Mouse (Mus musculus) megakaryocyte, adult 5-6 weeks (primary cell): Measurements from ENCODE around the gene Ecsit. TPM values are rescaled to one million over a fixed set of nuclear protein-coding genes. Genes with fewer than 3 reads are reported as not detected.

ENCODE experiments used
- ATAC-seq: 2 replicates; pipeline ENCODE4 v1.8.0; 2016; ENCODE audit warnings: mild to moderate bottlenecking, inconsistent platforms; ENCODE audit not compliant: poor library complexity, severe bottlenecking
- total RNA-seq, 2 experiments: library from RNA; stranded (forward) in 1 of 2; stranded (reverse) in 1 of 2; fragments of 153-499, 151-499 nt in 1 of 2; fragments of 221-1000, 200-1000 nt in 1 of 2; gene quantifications; 2 replicates each; pipeline versions ENCODE4 v1.2.3 to v1.2.4; 2015 to 2017

Ecsit gene
- total RNA-seq, 2 experiments from 2014 or later, result 5.0 to 10.8 TPM

GRCm38 (mm10) chr9:22053657-22054056 lies 31.6 kb downstream of the Ecsit start:
- no peak for ATAC-seq

DNA sequence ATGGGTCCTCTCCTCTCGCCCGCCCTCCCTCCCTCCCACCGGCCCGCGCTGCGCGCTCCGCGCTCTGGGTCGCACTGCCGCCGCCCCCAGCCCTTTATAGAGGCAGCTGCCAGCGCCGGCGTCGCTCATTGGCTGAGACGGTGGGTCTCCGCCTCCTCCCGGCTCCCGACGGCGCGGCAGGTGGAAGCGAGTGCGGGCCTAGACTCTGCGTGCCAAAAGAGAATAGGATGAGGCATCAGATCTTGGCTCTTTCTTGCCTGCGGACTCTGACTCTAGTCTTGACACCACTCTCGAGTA lies 33.3 kb downstream of the Ecsit start, which contains the start of gene Elavl3:
Elavl3 (minus strand) TSS at position 66 of the 297 bp plus-strand sequence.
- ATAC-seq, result no peak

GRCm38 (mm10) chr9:22051161-22051957 lies 33.9 kb downstream of the Ecsit start:
- ATAC-seq, result no peak

- ATAC-seq, result peak; percentile 34
These were observed 34.8 kb downstream of the Ecsit start for GRCm38 (mm10) chr9:22050351-22050889.

GRCm38 (mm10) chr9:22049721-22050270 lies 35.4 kb downstream of the Ecsit start:
- no peak for ATAC-seq

DNA sequence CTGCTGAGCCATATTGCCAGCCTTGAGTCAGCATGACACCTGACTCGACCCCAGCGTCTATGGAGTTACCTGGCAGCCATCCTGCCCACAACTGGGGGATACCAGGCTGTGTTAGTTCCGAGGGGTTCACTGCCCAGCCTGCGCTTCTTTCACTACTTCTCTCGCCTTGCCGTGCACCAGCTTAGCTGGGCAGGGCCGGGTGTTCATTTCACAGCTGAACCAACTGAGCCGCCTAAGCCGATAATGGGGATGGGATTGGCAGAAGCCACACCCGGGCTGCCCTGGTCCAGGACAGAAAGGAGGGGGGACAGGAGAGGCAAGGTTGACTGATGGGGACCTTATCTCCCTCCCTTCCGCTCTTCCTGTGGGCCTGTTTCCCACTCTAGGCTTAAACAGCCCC lies 35.9 kb downstream of the Ecsit start:
- ATAC-seq, result no peak

GRCm38 (mm10) chr9:22047329-22047728 lies 37.9 kb downstream of the Ecsit start:
- ATAC-seq, result no peak

GRCm38 (mm10) chr9:22041832-22042231 lies 43.4 kb downstream of the Ecsit start:
- ATAC-seq, result no peak

DNA sequence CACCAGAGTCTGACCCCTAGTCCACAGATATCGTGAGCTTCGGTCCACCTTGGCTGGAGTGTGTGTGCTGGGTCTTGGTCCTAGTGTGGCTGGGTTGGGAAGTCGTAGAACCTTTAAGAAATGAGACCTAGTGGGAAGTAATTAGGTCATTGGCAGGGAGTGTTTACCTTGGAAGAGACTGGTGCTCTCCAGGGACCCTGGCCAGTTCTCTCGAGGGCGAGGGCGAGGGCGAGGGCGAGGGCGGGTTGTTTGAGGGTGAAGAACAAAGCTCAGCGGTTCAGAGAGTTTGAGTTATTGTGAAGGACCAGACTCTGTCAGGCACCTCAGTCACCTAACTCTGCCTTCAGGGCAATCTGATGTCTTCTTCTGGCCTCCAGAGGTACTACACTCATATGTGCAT lies 47.4 kb downstream of the Ecsit start:
- no peak for ATAC-seq

DNA sequence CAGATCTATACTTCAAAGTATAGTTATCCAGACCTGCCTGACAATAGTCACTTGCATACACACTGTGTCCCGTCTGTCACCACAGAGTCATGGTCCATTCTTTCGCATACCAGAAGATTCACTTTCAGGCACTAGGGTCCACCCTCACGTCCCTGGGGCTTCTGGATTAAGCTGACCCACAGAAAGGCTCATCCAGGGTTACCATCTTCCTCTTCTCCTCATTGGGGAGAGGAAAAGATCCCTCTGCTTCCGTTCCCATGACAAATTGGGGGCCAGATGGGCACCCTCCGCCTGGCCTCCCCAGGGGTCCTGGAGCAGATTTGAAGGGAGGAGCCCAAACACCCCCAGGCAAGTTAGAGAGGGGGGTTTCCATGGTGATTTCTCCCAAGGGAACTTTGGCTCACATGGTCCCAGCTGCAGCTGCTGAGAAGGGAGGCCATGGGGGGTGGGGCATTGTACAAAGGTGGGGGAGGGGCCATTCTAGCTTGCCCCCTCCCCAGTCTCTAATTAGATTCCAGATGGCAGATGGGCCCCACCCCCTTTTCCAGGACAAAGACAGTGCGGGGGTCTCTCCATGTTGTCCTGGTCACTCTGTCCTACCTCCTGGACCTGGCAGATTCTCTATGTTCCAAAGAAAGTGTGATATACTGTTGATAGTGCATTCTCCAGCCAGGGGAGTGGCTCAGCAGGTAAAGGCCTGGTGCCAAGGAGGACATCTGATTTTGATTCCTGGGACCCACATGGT lies 49.8 kb downstream of the Ecsit start:
- ATAC-seq, result no peak

GRCm38 (mm10) chr9:22030386-22030785 lies 54.9 kb downstream of the Ecsit start:
- ATAC-seq, result no peak

GRCm38 (mm10) chr9:22028467-22028866 lies 56.8 kb downstream of the Ecsit start:
- ATAC-seq, result no peak

DNA sequence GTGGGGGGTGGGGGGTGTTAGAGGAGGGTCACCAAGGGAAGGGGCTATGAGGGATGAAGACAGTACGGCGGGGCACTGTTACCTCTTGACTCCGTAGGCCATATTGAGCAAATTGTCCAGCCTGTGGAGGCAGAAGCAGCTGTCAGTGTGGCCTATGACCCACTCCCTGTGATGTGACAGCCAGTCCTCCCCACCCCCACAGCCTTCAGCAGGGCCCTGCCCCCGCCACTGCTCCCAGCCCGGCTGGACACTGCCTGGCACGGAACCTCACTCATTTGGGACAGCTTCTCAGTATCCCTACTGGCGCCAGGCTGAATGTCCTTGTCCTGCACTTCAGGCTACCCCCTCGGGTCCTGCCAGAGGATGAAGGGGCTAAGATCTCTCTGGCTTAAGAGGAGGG lies 60.6 kb downstream of the Ecsit start:
- ATAC-seq, result no peak

Other genes starting within 250 kb of the Ecsit start
- 1.6 and 2.0 TPM in 2 replicates for gene Angptl8, start 249.9 kb downstream of the Ecsit start, total RNA-seq (2015)
- 3.3 TPM in 1 of 2 replicates, not detected in the other for gene Angptl8, start 249.9 kb downstream of the Ecsit start, total RNA-seq (2017)
- gene Dock6, start 232.8 kb downstream of the Ecsit start, total RNA-seq (2015), result 2.3 and 2.6 TPM in 2 replicates
- 1.3 and 1.5 TPM in 2 replicates for gene Dock6, start 232.8 kb downstream of the Ecsit start, total RNA-seq (2017)
- gene Rab3d, start 167.2 kb downstream of the Ecsit start, total RNA-seq (2015), result 36.7 and 44.4 TPM in 2 replicates
- gene Rab3d, start 167.2 kb downstream of the Ecsit start, total RNA-seq (2017), result 66.4 and 92.7 TPM in 2 replicates
- 0.22 and 1.0 TPM in 2 replicates for gene Ccdc159, start 158.0 kb downstream of the Ecsit start, total RNA-seq (2015)
- 0.53 TPM in 1 of 2 replicates, not detected in the other for gene Ccdc159, start 158.0 kb downstream of the Ecsit start, total RNA-seq (2017)
- 40.9 and 48.2 TPM in 2 replicates for gene Tmem205, start 157.9 kb downstream of the Ecsit start, total RNA-seq (2015)
- 8.0 and 14.1 TPM in 2 replicates for gene Tmem205, start 157.9 kb downstream of the Ecsit start, total RNA-seq (2017)
- gene Plppr2, start 148.4 kb downstream of the Ecsit start, total RNA-seq (2015), result 0.57 and 0.96 TPM in 2 replicates
- 0.65 TPM in 1 of 2 replicates, not detected in the other for gene Plppr2, start 148.4 kb downstream of the Ecsit start, total RNA-seq (2017)
- 3.7 and 4.3 TPM in 2 replicates for gene Swsap1, start 129.7 kb downstream of the Ecsit start, total RNA-seq (2015)
- gene Swsap1, start 129.7 kb downstream of the Ecsit start, total RNA-seq (2017), result 6.5 and 6.6 TPM in 2 replicates
- 0.45 and 0.84 TPM in 2 replicates for gene Epor, start 121.9 kb downstream of the Ecsit start, total RNA-seq (2015)
- gene Epor, start 121.9 kb downstream of the Ecsit start, total RNA-seq (2017), result 0.28 and 1.2 TPM in 2 replicates
- not detected in 2 replicates for gene Rgl3, start 96.0 kb downstream of the Ecsit start, total RNA-seq (2015)
- not detected in 2 replicates for gene Rgl3, start 96.0 kb downstream of the Ecsit start, total RNA-seq (2017)
- not detected in 2 replicates for gene Ccdc151, start 82.8 kb downstream of the Ecsit start, total RNA-seq (2015)
- not detected in 2 replicates for gene Ccdc151, start 82.8 kb downstream of the Ecsit start, total RNA-seq (2017)
- 25.4 and 28.8 TPM in 2 replicates for gene Prkcsh, start 82.6 kb downstream of the Ecsit start, total RNA-seq (2015)
- gene Prkcsh, start 82.6 kb downstream of the Ecsit start, total RNA-seq (2017), result 70.7 and 76.5 TPM in 2 replicates
- not detected in 2 replicates for gene Elavl3, start 33.4 kb downstream of the Ecsit start, total RNA-seq (2015)
- gene Elavl3, start 33.4 kb downstream of the Ecsit start, total RNA-seq (2017), result not detected in 2 replicates
- not detected in 2 replicates for gene Gm49318, start 14.2 kb downstream of the Ecsit start, total RNA-seq (2015)
- gene Gm49318, start 14.2 kb downstream of the Ecsit start, total RNA-seq (2017), result not detected in 2 replicates
- gene Zfp653, start 14.1 kb downstream of the Ecsit start, total RNA-seq (2015), result 4.4 and 6.1 TPM in 2 replicates
- 6.2 and 8.6 TPM in 2 replicates for gene Zfp653, start 14.1 kb downstream of the Ecsit start, total RNA-seq (2017)
- not detected in 2 replicates for gene Cnn1, start 13.8 kb upstream of the Ecsit start, total RNA-seq (2015)
- gene Cnn1, start 13.8 kb upstream of the Ecsit start, total RNA-seq (2017), result not detected in 2 replicates
- gene Elof1, start 31.7 kb upstream of the Ecsit start, total RNA-seq (2015), result 85.2 and 95.7 TPM in 2 replicates
- 29.7 and 42.0 TPM in 2 replicates for gene Elof1, start 31.7 kb upstream of the Ecsit start, total RNA-seq (2017)
- gene Acp5, start 50.3 kb upstream of the Ecsit start, total RNA-seq (2015), result 5.5 and 10.9 TPM in 2 replicates
- 4.4 and 6.6 TPM in 2 replicates for gene Acp5, start 50.3 kb upstream of the Ecsit start, total RNA-seq (2017)
- gene Pigyl, start 71.4 kb upstream of the Ecsit start, total RNA-seq (2015), result 19.7 and 22.1 TPM in 2 replicates
- gene Pigyl, start 71.4 kb upstream of the Ecsit start, total RNA-seq (2017), result 22.8 and 24.8 TPM in 2 replicates
- not detected in 2 replicates for gene Zfp872, start 102.7 kb upstream of the Ecsit start, total RNA-seq (2015)
- gene Zfp872, start 102.7 kb upstream of the Ecsit start, total RNA-seq (2017), result not detected in 2 replicates
- 39.2 and 40.2 TPM in 2 replicates for gene Zfp809, start 140.3 kb upstream of the Ecsit start, total RNA-seq (2015)
- 33.4 and 34.6 TPM in 2 replicates for gene Zfp809, start 140.3 kb upstream of the Ecsit start, total RNA-seq (2017)
- gene Zfp599, start 174.5 kb upstream of the Ecsit start, total RNA-seq (2015), result 0.33 and 0.80 TPM in 2 replicates
- gene Zfp599, start 174.5 kb upstream of the Ecsit start, total RNA-seq (2017), result 0.85 and 1.8 TPM in 2 replicates
- 6.2 and 9.1 TPM in 2 replicates for gene Zfp810, start 222.2 kb upstream of the Ecsit start, total RNA-seq (2015)
- 8.2 and 11.6 TPM in 2 replicates for gene Zfp810, start 222.2 kb upstream of the Ecsit start, total RNA-seq (2017)